Mouse (Mus musculus) neural tube, embryonic 14.5 days (tissue): ENCODE results near the gene Uvrag. TPM values are rescaled to one million over a fixed set of nuclear protein-coding genes. Genes with fewer than 3 reads are reported as not detected.

Experiments used
- ATAC-seq: fragments of 200-750 bp; cut with Nextera tagmentation; 2 replicates; pipeline ENCODE4 v1.8.0; 2017; ENCODE audit warnings: low read depth, mild to moderate bottlenecking, moderate TSS enrichment, moderate library complexity
- H3K27ac ChIP-seq: fragments of 300-500 bp; sonication (generic); 2 replicates; pipeline ENCODE4 v1.5.1; 2014; ENCODE audit warnings: low read depth, mild to moderate bottlenecking, control low read depth, low read length, moderate library complexity, mixed read lengths
- H3K27me3 ChIP-seq: fragments of 300-500 bp; sonication (generic); 2 replicates; pipeline ENCODE4 v1.6.1; 2014; ENCODE audit warnings: low read length; ENCODE audit not compliant: control insufficient read depth, insufficient read depth
- H3K36me3 ChIP-seq: fragments of 300-500 bp; sonication (generic); 2 replicates; pipeline ENCODE4 v1.6.1; 2014; ENCODE audit warnings: low read length, mixed read lengths; ENCODE audit not compliant: control insufficient read depth, insufficient read depth
- H3K4me1 ChIP-seq: fragments of 300-500 bp; sonication (generic); 2 replicates; pipeline ENCODE4 v1.6.1; 2014; ENCODE audit warnings: low read length; ENCODE audit not compliant: control insufficient read depth, insufficient read depth
- H3K4me2 ChIP-seq: fragments of 300-500 bp; sonication (generic); 2 replicates; pipeline ENCODE4 v1.6.1; 2014; ENCODE audit warnings: mild to moderate bottlenecking, low read depth, low read length, control low read depth
- H3K4me3 ChIP-seq: fragments of 300-500 bp; sonication (generic); 2 replicates; pipeline ENCODE4 v1.5.1; 2014; ENCODE audit warnings: low read depth, low read length, control low read depth, mixed read lengths
- H3K9ac ChIP-seq: fragments of 300-500 bp; sonication (generic); replicated peaks from 2 replicates; pipeline ENCODE4 v1.6.1; 2014; ENCODE audit warnings: low read depth, mild to moderate bottlenecking, control low read depth, low read length, mixed read lengths
- H3K9me3 ChIP-seq: fragments of 300-500 bp; sonication (generic); 2 replicates; pipeline ENCODE4 v1.6.1; 2016; ENCODE audit warnings: low read length; ENCODE audit not compliant: control insufficient read depth
- WGBS: fragments of 180-500 bp; shearing (Covaris S2); extraction: QIAGEN DNeasy Blood & Tissue Kit; methylation state at CpG from one replicate; pipeline ENCODE4 v1.1.7; 2014; 5-methylcytosine and 5-hydroxymethylcytosine counted together
- polyA plus RNA-seq: library from polyadenylated mRNA; unstranded; fragments of >200 nt; fragmentation: Nextera tagmentation; extraction: Ambion mirVana; gene quantifications from 2 replicates; pipeline ENCODE4 v1.2.1, GENCODE M21; 2014

Gene Uvrag
- polyA plus RNA-seq, 1 experiment from 2014 or later, result 23.8 TPM

- Histone ChIP-seq H3K4me1 (no peaks in the 10 kb centered on the region), H3K4me3 (no peak overlapping the region), H3K36me3 (no peaks in the 10 kb centered on the region), H3K4me2 (no peak overlapping the region), H3K9ac (no peak overlapping the region), H3K9me3 (no peaks in the 10 kb centered on the region), H3K27me3 (no peaks in the 10 kb centered on the region), H3K27ac (no peak overlapping the region)
- no peak for ATAC-seq
Measured at GRCm38 (mm10) chr7:98998722-98999121, 142.2 kb downstream of the Uvrag start.

GRCm38 (mm10) chr7:98997760-98998159, 143.2 kb downstream of the Uvrag start:
- no peaks in the 10 kb centered on the region for H3K27me3 ChIP-seq
- no peaks in the 10 kb centered on the region for H3K36me3 ChIP-seq
- H3K4me1 ChIP-seq, result no peaks in the 10 kb centered on the region
- no peak overlapping the region for H3K4me2 ChIP-seq
- ATAC-seq, result no peak
- no peaks in the 10 kb centered on the region for H3K9me3 ChIP-seq
- H3K4me3 ChIP-seq, result no peak overlapping the region
- H3K27ac ChIP-seq, result no peak overlapping the region
- WGBS, result 92% methylated on average over 7 of the region's 7 CpGs
- H3K9ac ChIP-seq, result no peak overlapping the region

GRCm38 (mm10) chr7:98996791-98997190, 144.2 kb downstream of the Uvrag start:
- Histone ChIP-seq H3K9ac (no peak overlapping the region), H3K9me3 (no peaks in the 10 kb centered on the region), H3K4me2 (no peak overlapping the region), H3K4me3 (no peak overlapping the region), H3K4me1 (no peaks in the 10 kb centered on the region), H3K27ac (no peak overlapping the region), H3K36me3 (no peaks in the 10 kb centered on the region), H3K27me3 (no peaks in the 10 kb centered on the region)
- ATAC-seq, result no peak
- 95% methylated on average over 6 of the region's 6 CpGs for WGBS

- Histone ChIP-seq H3K9me3 (no peaks in the 10 kb centered on the region), H3K27ac (no peak overlapping the region), H3K9ac (no peak overlapping the region), H3K4me1 (no peaks in the 10 kb centered on the region), H3K4me2 (no peak overlapping the region), H3K27me3 (no peaks in the 10 kb centered on the region), H3K4me3 (no peak overlapping the region), H3K36me3 (no peaks in the 10 kb centered on the region)
- 88% methylated on average over 5 of the region's 5 CpGs for WGBS
- ATAC-seq, result no peak
Measured at GRCm38 (mm10) chr7:98995126-98995727, 145.7 kb downstream of the Uvrag start.

- no peak for ATAC-seq
- 83% methylated on average over 6 of the region's 6 CpGs for WGBS
Measured at GRCm38 (mm10) chr7:98994137-98994536, 146.8 kb downstream of the Uvrag start.

GRCm38 (mm10) chr7:98993395-98993794, 147.5 kb downstream of the Uvrag start:
- Histone ChIP-seq H3K27ac (no peak overlapping the region), H3K9me3 (no peaks in the 10 kb centered on the region), H3K9ac (no peak overlapping the region), H3K4me1 (no peaks in the 10 kb centered on the region), H3K27me3 (no peaks in the 10 kb centered on the region), H3K4me2 (no peak overlapping the region), H3K4me3 (no peak overlapping the region), H3K36me3 (no peaks in the 10 kb centered on the region)
- no peak for ATAC-seq
- 82% methylated on average over 4 of the region's 4 CpGs for WGBS

More at GRCm38 (mm10) chr7:98994137-98994536, 146.8 kb downstream of the Uvrag start:
- Histone ChIP-seq H3K9ac (no peak overlapping the region), H3K27ac (no peak overlapping the region), H3K27me3 (no peaks in the 10 kb centered on the region), H3K4me2 (no peak overlapping the region), H3K4me3 (no peak overlapping the region), H3K9me3 (no peaks in the 10 kb centered on the region), H3K4me1 (no peaks in the 10 kb centered on the region), H3K36me3 (no peaks in the 10 kb centered on the region)

- no peaks in the 10 kb centered on the region for H3K36me3 ChIP-seq
- H3K4me3 ChIP-seq, result no peak overlapping the region
- no peak for ATAC-seq
- 95% methylated on average over 2 of the region's 2 CpGs for WGBS
- H3K27ac ChIP-seq, result no peak overlapping the region
- no peaks in the 10 kb centered on the region for H3K27me3 ChIP-seq
- no peaks in the 10 kb centered on the region for H3K4me1 ChIP-seq
- no peaks in the 10 kb centered on the region for H3K9me3 ChIP-seq
- H3K4me2 ChIP-seq, result no peak overlapping the region
- no peak overlapping the region for H3K9ac ChIP-seq
Measured at GRCm38 (mm10) chr7:98991204-98991761, 149.7 kb downstream of the Uvrag start.

- H3K36me3 ChIP-seq, result no peaks in the 10 kb centered on the region
- no peak overlapping the region for H3K9ac ChIP-seq
- no peaks in the 10 kb centered on the region for H3K4me1 ChIP-seq
- WGBS, result 96% methylated on average over 1 of the region's 1 CpGs
- no peak for ATAC-seq
- H3K4me3 ChIP-seq, result no peak overlapping the region
- no peak overlapping the region for H3K4me2 ChIP-seq
- H3K27ac ChIP-seq, result no peak overlapping the region
- H3K9me3 ChIP-seq, result no peaks in the 10 kb centered on the region
- no peaks in the 10 kb centered on the region for H3K27me3 ChIP-seq
Measured at GRCm38 (mm10) chr7:98990510-98990909, 150.4 kb downstream of the Uvrag start.

GRCm38 (mm10) chr7:98986962-98987441, 153.9 kb downstream of the Uvrag start:
- no peak overlapping the region for H3K27ac ChIP-seq
- 90% methylated on average over 14 of the region's 14 CpGs for WGBS

More at GRCm38 (mm10) chr7:98986962-98987441, 153.9 kb downstream of the Uvrag start:
- Histone ChIP-seq H3K4me3 (no peak overlapping the region), H3K4me2 (no peak overlapping the region), H3K36me3 (no peaks in the 10 kb centered on the region), H3K9ac (no peak overlapping the region), H3K9me3 (no peaks in the 10 kb centered on the region), H3K4me1 (no peaks in the 10 kb centered on the region), H3K27me3 (no peaks in the 10 kb centered on the region)
- no peak for ATAC-seq
